Mouse (Mus musculus): ENCODE measurements around the gene Mrnip. TPM values are rescaled to one million over a fixed set of nuclear protein-coding genes. Genes with fewer than 3 reads are reported as not detected.

Mrnip gene
- total RNA-seq, 1 experiment, result 13.0 TPM

- no peak overlapping the region for H3K9ac ChIP-seq (ENCODE audit: insufficient read depth, low read depth, low read length, poor library complexity, severe bottlenecking)
- H3K4me1 ChIP-seq (ENCODE audit: control insufficient read depth in 2 of 2, insufficient read depth in 2 of 2, low read length in 2 of 2, poor library complexity in 1 of 2), result peaks cover 3 to 13% of the 10 kb centered on the region in 2 experiments; a peak in 3 of 4 replicates
- no peak for TF ChIP-seq CHD2 (IDR thresholded peaks at IDR 0.05; ENCODE audit: low read depth, low read length)
- TF ChIP-seq ZC3H11A (IDR thresholded peaks at IDR 0.05; ENCODE audit: borderline replicate concordance, low read depth, low read length), result no peak
- no peak for TF ChIP-seq HCFC1 (IDR thresholded peaks at IDR 0.05; ENCODE audit: borderline replicate concordance, insufficient read depth, low read length)
- TF ChIP-seq MAFK (IDR thresholded peaks at IDR 0.05; ENCODE audit: insufficient read depth, low read depth, low read length), result no peak
- no peak for TF ChIP-seq ZNF384 (IDR thresholded peaks at IDR 0.05; ENCODE audit: low read depth, low read length)
- no peak for DNase-seq (ENCODE audit: low read depth, low spot score)
- in situ Hi-C loops (cut with MboI; ENCODE audit: low sequenced_read_pairs in 2 of 2, unreplicated experiment in 2 of 2), result no loop called here
- no peak overlapping the region for H3K27ac ChIP-seq (ENCODE audit: insufficient read depth, low read depth, low read length, poor library complexity, severe bottlenecking)
- no peaks in the 10 kb centered on the region for H3K9me3 ChIP-seq (ENCODE audit: control insufficient read depth, insufficient read depth, low read depth, low read length)
- no peaks in the 10 kb centered on the region for H3K36me3 ChIP-seq (ENCODE audit: control insufficient read depth, insufficient read depth, low read length, poor library complexity, severe bottlenecking)
- no peak overlapping the region for H3K4me3 ChIP-seq (ENCODE audit: insufficient read depth in 1 of 2, low read depth in 1 of 2, low read length in 2 of 2, poor library complexity in 1 of 2, severe bottlenecking in 1 of 2)
Observed at GRCm38 (mm10) chr11:50240235-50240911, 66.1 kb downstream of the Mrnip start.

GRCm38 (mm10) chr11:50243926-50244325 lies 69.7 kb downstream of the Mrnip start:
- Histone ChIP-seq H3K27ac (ENCODE audit: insufficient read depth, low read depth, low read length, poor library complexity, severe bottlenecking) (no peak overlapping the region), H3K9me3 (ENCODE audit: control insufficient read depth, insufficient read depth, low read depth, low read length) (no peaks in the 10 kb centered on the region), H3K4me1 (ENCODE audit: control insufficient read depth in 2 of 2, insufficient read depth in 2 of 2, low read length in 2 of 2, poor library complexity in 1 of 2) (peaks cover 0 to 3% of the 10 kb centered on the region in 2 experiments; a peak in 2 of 4 replicates), H3K36me3 (ENCODE audit: control insufficient read depth, insufficient read depth, low read length, poor library complexity, severe bottlenecking) (no peaks in the 10 kb centered on the region), H3K4me3 (ENCODE audit: insufficient read depth in 1 of 2, low read depth in 1 of 2, low read length in 2 of 2, poor library complexity in 1 of 2, severe bottlenecking in 1 of 2) (no peak overlapping the region), H3K9ac (ENCODE audit: insufficient read depth, low read depth, low read length, poor library complexity, severe bottlenecking) (no peak overlapping the region)
- TF ChIP-seq ZNF384 (IDR thresholded peaks at IDR 0.05; ENCODE audit: low read depth, low read length) (no peak), HCFC1 (IDR thresholded peaks at IDR 0.05; ENCODE audit: borderline replicate concordance, insufficient read depth, low read length) (no peak), MAFK (IDR thresholded peaks at IDR 0.05; ENCODE audit: insufficient read depth, low read depth, low read length) (no peak), ZC3H11A (IDR thresholded peaks at IDR 0.05; ENCODE audit: borderline replicate concordance, low read depth, low read length) (no peak), CHD2 (IDR thresholded peaks at IDR 0.05; ENCODE audit: low read depth, low read length) (no peak)
- in situ Hi-C loops (cut with MboI; ENCODE audit: low sequenced_read_pairs in 2 of 2, unreplicated experiment in 2 of 2), result no loop called here
- no peak for DNase-seq (ENCODE audit: low read depth, low spot score)

GRCm38 (mm10) chr11:50245269-50245668 lies 71.0 kb downstream of the Mrnip start:
- Histone ChIP-seq H3K4me1 (ENCODE audit: control insufficient read depth in 2 of 2, insufficient read depth in 2 of 2, low read length in 2 of 2, poor library complexity in 1 of 2) (peaks cover 0 to 5% of the 10 kb centered on the region in 2 experiments; a peak in 2 of 4 replicates), H3K9me3 (ENCODE audit: control insufficient read depth, insufficient read depth, low read depth, low read length) (no peaks in the 10 kb centered on the region), H3K36me3 (ENCODE audit: control insufficient read depth, insufficient read depth, low read length, poor library complexity, severe bottlenecking) (no peaks in the 10 kb centered on the region), H3K9ac (ENCODE audit: insufficient read depth, low read depth, low read length, poor library complexity, severe bottlenecking) (no peak overlapping the region), H3K4me3 (ENCODE audit: insufficient read depth in 1 of 2, low read depth in 1 of 2, low read length in 2 of 2, poor library complexity in 1 of 2, severe bottlenecking in 1 of 2) (no peak overlapping the region), H3K27ac (ENCODE audit: insufficient read depth, low read depth, low read length, poor library complexity, severe bottlenecking) (no peak overlapping the region)
- DNase-seq (ENCODE audit: low read depth, low spot score), result no peak
- in situ Hi-C loops (cut with MboI; ENCODE audit: low sequenced_read_pairs in 2 of 2, unreplicated experiment in 2 of 2), result no loop called here
- no peak for TF ChIP-seq ZNF384 (IDR thresholded peaks at IDR 0.05; ENCODE audit: low read depth, low read length)
- TF ChIP-seq ZC3H11A (IDR thresholded peaks at IDR 0.05; ENCODE audit: borderline replicate concordance, low read depth, low read length), result no peak
- TF ChIP-seq HCFC1 (IDR thresholded peaks at IDR 0.05; ENCODE audit: borderline replicate concordance, insufficient read depth, low read length), result no peak
- no peak for TF ChIP-seq MAFK (IDR thresholded peaks at IDR 0.05; ENCODE audit: insufficient read depth, low read depth, low read length)
- no peak for TF ChIP-seq CHD2 (IDR thresholded peaks at IDR 0.05; ENCODE audit: low read depth, low read length)

- TF ChIP-seq ZNF384 (IDR thresholded peaks at IDR 0.05; ENCODE audit: low read depth, low read length) (no peak), CHD2 (IDR thresholded peaks at IDR 0.05; ENCODE audit: low read depth, low read length) (no peak), ZC3H11A (IDR thresholded peaks at IDR 0.05; ENCODE audit: borderline replicate concordance, low read depth, low read length) (no peak), MAFK (IDR thresholded peaks at IDR 0.05; ENCODE audit: insufficient read depth, low read depth, low read length) (no peak), HCFC1 (IDR thresholded peaks at IDR 0.05; ENCODE audit: borderline replicate concordance, insufficient read depth, low read length) (no peak)
- peaks cover 4 to 21% of the 10 kb centered on the region in 2 experiments; a peak in 3 of 4 replicates for H3K4me1 ChIP-seq (ENCODE audit: control insufficient read depth in 2 of 2, insufficient read depth in 2 of 2, low read length in 2 of 2, poor library complexity in 1 of 2)
- no peaks in the 10 kb centered on the region for H3K9me3 ChIP-seq (ENCODE audit: control insufficient read depth, insufficient read depth, low read depth, low read length)
- no peak overlapping the region; a peak in 1 of 4 replicates for H3K4me3 ChIP-seq (ENCODE audit: insufficient read depth in 1 of 2, low read depth in 1 of 2, low read length in 2 of 2, poor library complexity in 1 of 2, severe bottlenecking in 1 of 2)
- in situ Hi-C loops (cut with MboI; ENCODE audit: low sequenced_read_pairs in 2 of 2, unreplicated experiment in 2 of 2), result no loop called here
- peak overlapping the region; percentile 44; the same call in 1 of the 2 replicates for H3K27ac ChIP-seq (ENCODE audit: insufficient read depth, low read depth, low read length, poor library complexity, severe bottlenecking)
- DNase-seq (ENCODE audit: low read depth, low spot score), result no peak
- H3K9ac ChIP-seq (ENCODE audit: insufficient read depth, low read depth, low read length, poor library complexity, severe bottlenecking), result no peak overlapping the region; the same call in 1 of the 2 replicates
- no peaks in the 10 kb centered on the region for H3K36me3 ChIP-seq (ENCODE audit: control insufficient read depth, insufficient read depth, low read length, poor library complexity, severe bottlenecking)
Observed at GRCm38 (mm10) chr11:50248473-50249171, 74.4 kb downstream of the Mrnip start.

Other genes with a start within 250 kb of the Mrnip start
- gene Rnf130, start 149.1 kb upstream of the Mrnip start, total RNA-seq (2012; rRNA removed), result 23.9 and 25.0 TPM in 2 replicates
- gene Tbc1d9b, start 43.0 kb upstream of the Mrnip start, total RNA-seq (2012; rRNA removed), result 18.0 and 19.3 TPM in 2 replicates
- 140 and 234 TPM in 2 replicates for gene Sqstm1, start 36.4 kb downstream of the Mrnip start, total RNA-seq (2012; rRNA removed)
- 22.6 and 28.1 TPM in 2 replicates for gene Mgat4b, start 36.4 kb downstream of the Mrnip start, total RNA-seq (2012; rRNA removed)
- gene Ltc4s, start 64.2 kb downstream of the Mrnip start, total RNA-seq (2012; rRNA removed), result 1.9 and 2.3 TPM in 2 replicates
- gene Maml1, start 117.9 kb downstream of the Mrnip start, total RNA-seq (2012; rRNA removed), result 7.4 and 7.6 TPM in 2 replicates
- 970 and 1,175 TPM in 2 replicates for gene Canx, start 151.2 kb downstream of the Mrnip start, total RNA-seq (2012; rRNA removed)
- 0.54 TPM in 1 of 2 replicates, not detected in the other for gene Cby3, start 180.0 kb downstream of the Mrnip start, total RNA-seq (2012; rRNA removed)
- gene Hnrnph1, start 202.5 kb downstream of the Mrnip start, total RNA-seq (2012; rRNA removed), result 308 and 401 TPM in 2 replicates